Mouse (Mus musculus) testis, adult 2 months (tissue): ENCODE results near the gene Gm29776.

Experiments
- CTCF ChIP-seq: fragments of 200-500 bp; IDR thresholded peaks from 2 replicates; pipeline ENCODE4 v1.5.1; 2012; ENCODE audit warnings: low read depth, mild to moderate bottlenecking, inconsistent platforms, low read length, moderate library complexity; ENCODE audit not compliant: control insufficient read depth, insufficient read depth, insufficient replicate concordance
- POLR2A ChIP-seq: fragments of 200-500 bp; IDR thresholded peaks from 2 replicates; pipeline ENCODE4 v1.6.1; 2012; ENCODE audit warnings: low read depth, mild to moderate bottlenecking, inconsistent platforms, low read length, moderate library complexity; ENCODE audit not compliant: control insufficient read depth

GRCm38 (mm10) chr14:54709054-54709453 lies 10.4 kb upstream of the Gm29776 start:
- TF ChIP-seq CTCF, result no peak
- no peak for TF ChIP-seq POLR2A
